Mouse (Mus musculus) kidney, postnatal 36 days (tissue): ENCODE data around the gene Thumpd3.

Source experiments
- DNase-seq, 2 experiments: peaks; one replicate each; pipeline ENCODE4 v3.0.0; 2021 to 2022; ENCODE audit warnings: mixed read lengths in 2 of 2

Thumpd3 gene

GRCm38 (mm10) chr6:113079492-113079891 is 33.5 kb downstream of the Thumpd3 start:
- DNase-seq, result peak; percentile 13 to 43

GRCm38 (mm10) chr6:113082229-113082628 is 36.2 kb downstream of the Thumpd3 start:
- DNase-seq, result peak; percentile 42 to 65

GRCm38 (mm10) chr6:113084590-113084989 is 38.6 kb downstream of the Thumpd3 start:
- DNase-seq, result no peak

- DNase-seq, result no peak
These were observed 47.2 kb downstream of the Thumpd3 start for GRCm38 (mm10) chr6:113093206-113093605.

- no peak for DNase-seq
These were observed 49.5 kb downstream of the Thumpd3 start for GRCm38 (mm10) chr6:113095547-113095946.

- no peak for DNase-seq
These were observed 51.6 kb downstream of the Thumpd3 start for GRCm38 (mm10) chr6:113097662-113098061.

GRCm38 (mm10) chr6:113099640-113100289 is 53.7 kb downstream of the Thumpd3 start:
- peak; percentile 94 to 96 for DNase-seq

GRCm38 (mm10) chr6:113102541-113102940 is 56.5 kb downstream of the Thumpd3 start:
- DNase-seq, result no peak

- DNase-seq, result peak; percentile 65 to 78
These were observed 57.7 kb downstream of the Thumpd3 start for GRCm38 (mm10) chr6:113103765-113104164.

GRCm38 (mm10) chr6:113109378-113109777 is 63.4 kb downstream of the Thumpd3 start:
- no peak for DNase-seq

GRCm38 (mm10) chr6:113109956-113110355 is 63.9 kb downstream of the Thumpd3 start:
- DNase-seq, result no peak
